Mouse (Mus musculus) brain, adult 2 months (tissue): Measurements from ENCODE around the gene Eif2d.

Experiments
- DNase-seq: peaks from one replicate; pipeline ENCODE4 v3.0.0; 2011; ENCODE audit warnings: low read depth, low spot score

Eif2d gene

GRCm38 (mm10) chr1:131184253-131184955 lies 31.4 kb downstream of the Eif2d start:
- peak; percentile 81 for DNase-seq

- DNase-seq = peak; percentile 22
Measured at GRCm38 (mm10) chr1:131184956-131185660, 32.1 kb downstream of the Eif2d start.

- peak; percentile 81 for DNase-seq
Measured at GRCm38 (mm10) chr1:131185821-131186506, 33.0 kb downstream of the Eif2d start.

GRCm38 (mm10) chr1:131186995-131187394 lies 34.0 kb downstream of the Eif2d start:
- DNase-seq = no peak

GRCm38 (mm10) chr1:131187856-131188255 lies 34.9 kb downstream of the Eif2d start:
- no peak for DNase-seq

GRCm38 (mm10) chr1:131188655-131189054 lies 35.7 kb downstream of the Eif2d start:
- no peak for DNase-seq

- no peak for DNase-seq
Measured at GRCm38 (mm10) chr1:131193746-131194145, 40.8 kb downstream of the Eif2d start.

GRCm38 (mm10) chr1:131195653-131196052 lies 42.7 kb downstream of the Eif2d start:
- DNase-seq = no peak

GRCm38 (mm10) chr1:131196107-131196506 lies 43.1 kb downstream of the Eif2d start:
- peak; percentile 33 for DNase-seq

- DNase-seq = no peak
Measured at GRCm38 (mm10) chr1:131198417-131198960, 45.5 kb downstream of the Eif2d start.

GRCm38 (mm10) chr1:131199118-131199821 lies 46.3 kb downstream of the Eif2d start:
- DNase-seq = peak; percentile 71

- DNase-seq = peak; percentile 59
Measured at GRCm38 (mm10) chr1:131199976-131200375, 47.0 kb downstream of the Eif2d start.

GRCm38 (mm10) chr1:131200588-131200987 lies 47.6 kb downstream of the Eif2d start:
- DNase-seq = peak; percentile 29

GRCm38 (mm10) chr1:131201391-131201790 lies 48.4 kb downstream of the Eif2d start:
- no peak for DNase-seq

GRCm38 (mm10) chr1:131204461-131204860 lies 51.5 kb downstream of the Eif2d start:
- DNase-seq = no peak

GRCm38 (mm10) chr1:131206342-131206741 lies 53.4 kb downstream of the Eif2d start:
- DNase-seq = no peak

- DNase-seq = peak; percentile 54
Measured at GRCm38 (mm10) chr1:131207531-131207930, 54.5 kb downstream of the Eif2d start.

GRCm38 (mm10) chr1:131208081-131208480 lies 55.1 kb downstream of the Eif2d start:
- no peak for DNase-seq

- DNase-seq = no peak
Measured at GRCm38 (mm10) chr1:131208800-131209199, 55.8 kb downstream of the Eif2d start.

GRCm38 (mm10) chr1:131209971-131210426 lies 57.0 kb downstream of the Eif2d start:
- peak; percentile 74 for DNase-seq

GRCm38 (mm10) chr1:131211655-131212054 lies 58.7 kb downstream of the Eif2d start:
- DNase-seq = no peak
